Mouse (Mus musculus) lung, adult 2 months (tissue): ENCODE data around the gene Hist1h4d.
"Not testable (repeated sequence)": the region's sequence is repeated elsewhere in the genome, so short reads cannot be mapped to it uniquely, and the experiment has no call there.

Source experiments
- CTCF ChIP-seq: fragments of 200-500 bp; IDR thresholded peaks from 2 replicates; pipeline ENCODE4 v1.5.1; 2011; ENCODE audit warnings: mild to moderate bottlenecking, low read length, control low read depth; ENCODE audit not compliant: insufficient read depth
- POLR2A ChIP-seq: fragments of 200-500 bp; IDR thresholded peaks from 2 replicates; pipeline ENCODE4 v1.6.1; 2011; ENCODE audit warnings: low read depth, mild to moderate bottlenecking, control low read depth, low read length, borderline replicate concordance; ENCODE audit errors: extremely low read depth

GRCm38 (mm10) chr13:23573034-23573897 is 8.1 kb upstream of the Hist1h4d start:
- not testable (repeated sequence) for TF ChIP-seq POLR2A, CTCF
